Mouse (Mus musculus): Measurements from ENCODE around the gene Tcf7l1.
A peak's percentile ranks its signal among the peaks of the same experiment; 100 is the strongest.

Tcf7l1 gene

DNA sequence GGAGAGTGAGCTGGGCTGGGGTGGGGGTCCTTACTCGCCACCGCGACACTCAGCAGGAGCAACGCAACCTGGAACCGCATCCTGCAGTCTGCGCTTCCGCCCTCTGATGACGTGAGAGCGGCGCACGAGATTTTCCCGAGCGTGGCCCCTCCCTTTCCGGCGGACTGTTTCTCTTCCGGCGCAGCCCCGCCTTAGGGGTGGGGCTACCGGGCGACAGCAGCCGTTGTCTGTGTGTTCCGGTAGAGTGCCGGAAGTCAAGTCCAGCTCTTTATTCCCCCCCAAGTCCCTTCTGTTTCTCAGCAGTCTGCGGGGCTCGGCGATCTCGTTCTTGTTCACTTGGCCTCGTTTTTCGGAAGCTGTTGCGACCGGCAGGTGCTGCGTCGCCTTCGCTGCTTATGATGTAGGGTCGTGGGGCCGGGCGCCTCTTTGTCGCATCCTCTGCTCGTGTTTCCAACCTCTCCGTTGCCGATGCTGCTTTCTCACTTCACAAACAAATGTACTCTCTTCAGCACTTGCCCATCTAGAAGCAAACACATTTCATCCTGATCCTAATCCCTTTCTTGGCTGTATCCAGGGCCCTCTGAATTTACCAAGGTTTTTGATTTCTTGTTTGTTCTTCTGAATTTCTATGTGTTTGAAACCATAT is 172.3 kb downstream of the Tcf7l1 start, which contains the start of gene Tgoln1:
TSS of gene Tgoln1 (minus strand) at position 358 of the 646 bp plus-strand sequence.
- DNase-seq: peak; percentile 90

DNA sequence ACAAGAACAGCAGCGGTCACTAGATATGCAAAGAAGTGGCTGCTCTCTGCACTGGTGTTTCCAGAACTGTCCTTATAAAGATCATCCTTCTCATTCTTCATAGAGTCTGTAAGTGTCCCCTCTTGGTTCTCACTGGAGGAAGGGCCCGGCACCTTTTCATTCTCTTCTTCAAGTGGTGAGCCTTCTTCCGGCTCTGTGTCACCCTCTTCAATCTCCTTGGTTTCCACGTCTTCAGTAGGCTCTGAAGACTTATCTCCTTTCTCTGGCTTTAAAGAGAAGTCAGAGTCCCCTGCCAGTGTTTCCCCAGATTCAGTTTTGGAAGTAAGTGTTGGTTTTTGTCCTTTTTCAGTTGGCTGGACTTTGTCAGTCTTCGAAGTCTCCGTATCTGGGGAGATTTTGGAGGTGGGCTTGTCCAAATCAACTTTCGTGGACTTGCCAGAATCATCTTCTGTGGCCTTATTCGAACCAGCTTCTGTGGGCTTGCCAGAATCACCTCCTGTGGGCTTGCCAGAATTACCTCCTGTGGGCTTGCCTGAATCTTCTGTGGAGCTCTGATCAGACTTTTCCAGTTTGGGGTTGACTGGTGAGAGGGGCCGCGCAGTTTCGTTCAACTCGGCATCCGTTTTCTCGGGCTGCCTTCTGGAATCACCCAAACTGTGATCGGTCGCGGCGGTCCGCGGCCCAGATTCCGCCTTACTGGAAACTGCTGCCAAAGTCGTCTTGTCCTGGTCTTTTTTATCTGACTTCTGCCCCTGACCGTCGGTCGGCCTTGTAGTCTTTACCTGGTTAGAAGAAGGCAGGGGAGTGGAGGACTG is 173.3 kb downstream of the Tcf7l1 start:
- peak; percentile 27 for DNase-seq

DNA sequence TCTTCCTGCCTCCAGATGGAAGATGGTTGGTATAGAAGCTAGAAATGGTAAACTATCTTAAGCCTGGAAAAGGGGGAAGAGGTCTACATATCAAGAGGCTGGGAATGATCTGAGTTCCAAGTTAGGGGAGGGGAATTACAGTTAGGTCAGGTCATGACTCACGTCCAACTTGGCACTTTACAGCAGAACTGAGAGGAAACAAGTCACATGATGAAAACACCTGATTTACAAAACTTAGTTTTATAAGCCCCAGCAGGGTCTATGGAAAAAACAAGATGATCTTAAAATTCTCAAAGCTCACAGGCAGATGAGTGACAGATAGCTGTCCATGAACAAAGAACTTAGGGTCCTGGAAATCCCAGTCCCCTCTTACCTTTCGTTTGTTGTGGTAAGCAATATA is 173.9 kb downstream of the Tcf7l1 start:
- DNase-seq: no peak

DNA sequence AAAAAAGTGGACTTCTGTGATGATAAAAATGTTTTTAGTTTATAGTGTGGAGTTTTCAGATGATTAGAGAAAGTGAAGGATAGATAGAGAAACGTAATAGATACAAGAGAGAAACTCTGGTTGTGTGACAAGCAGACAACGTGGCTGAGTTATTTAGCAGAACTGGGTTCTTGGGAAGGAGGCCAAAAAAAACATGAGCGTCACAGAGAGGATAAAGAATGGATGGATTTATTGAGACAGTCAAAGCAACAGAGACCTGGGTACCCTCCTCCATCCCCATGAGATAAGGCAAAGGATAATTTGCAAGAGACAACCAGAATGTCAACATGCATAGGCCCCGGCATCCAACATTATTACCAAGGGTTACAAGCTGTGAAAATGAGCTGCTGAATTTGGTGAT is 178.8 kb downstream of the Tcf7l1 start:
- DNase-seq: no peak

DNA sequence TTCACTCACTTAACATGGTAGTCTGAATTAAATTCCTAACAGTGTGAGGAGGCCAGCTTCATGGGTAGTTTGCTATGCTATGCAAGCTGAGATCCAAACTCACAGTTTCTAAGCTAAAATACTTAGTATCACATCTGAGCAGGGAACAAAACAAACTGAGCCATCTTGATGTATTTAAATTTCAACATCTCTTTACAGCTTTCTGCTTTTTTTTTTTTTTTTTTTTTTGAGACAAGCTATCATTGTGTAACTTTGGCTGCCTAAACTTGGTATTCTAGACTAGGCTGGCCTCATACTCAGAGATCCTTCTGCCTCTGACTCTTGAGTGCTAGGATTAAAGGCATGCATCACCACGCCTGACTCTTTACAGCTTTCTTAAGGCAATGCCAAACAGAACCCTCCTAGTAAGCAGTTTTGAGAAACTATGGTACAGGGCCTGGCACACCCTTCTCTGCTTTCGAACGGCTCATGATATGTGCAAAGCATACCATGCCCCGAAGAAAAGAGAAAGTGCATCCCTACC is 180.3 kb downstream of the Tcf7l1 start:
- DNase-seq: no peak

DNA sequence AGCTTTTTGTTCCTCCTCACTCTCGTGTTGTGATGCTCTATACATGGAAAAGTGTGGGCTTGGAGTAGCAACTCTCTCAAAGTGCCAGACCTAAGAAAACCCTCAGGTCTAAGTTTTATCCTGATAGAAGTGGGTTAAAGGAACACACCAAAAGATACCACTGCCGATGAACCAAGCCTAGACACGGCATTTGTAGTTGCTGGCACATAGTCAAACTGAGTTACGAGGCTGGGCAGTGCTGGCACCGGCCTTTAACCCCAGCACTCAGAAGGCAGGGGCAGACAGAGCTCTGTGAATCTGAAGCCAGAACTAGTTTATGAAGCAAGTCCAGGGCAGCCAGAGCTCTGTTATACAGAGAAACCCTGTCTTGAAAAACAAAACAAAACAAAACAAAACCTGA is 181.4 kb downstream of the Tcf7l1 start:
- DNase-seq: no peak

DNA sequence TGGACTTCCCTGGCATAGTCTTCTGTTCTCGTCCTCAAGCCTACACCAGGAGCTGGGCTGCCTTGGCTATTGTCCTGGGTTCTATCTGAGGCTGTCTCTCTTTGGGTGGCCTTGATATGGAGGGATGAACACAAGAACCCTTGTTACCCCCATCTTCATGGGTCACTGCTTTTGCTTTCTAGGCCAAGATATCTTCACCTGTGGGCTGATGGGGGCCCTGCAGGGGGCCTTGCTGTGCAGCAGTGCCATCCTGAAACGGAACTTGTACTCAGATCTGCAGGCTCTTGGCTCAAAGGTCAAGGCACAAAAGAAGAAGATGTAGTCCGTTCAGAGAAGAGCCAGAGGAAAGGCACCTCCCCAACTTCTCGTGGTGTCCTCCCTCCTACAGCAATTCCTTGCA is 182.0 kb downstream of the Tcf7l1 start:
- no peak for DNase-seq

DNA sequence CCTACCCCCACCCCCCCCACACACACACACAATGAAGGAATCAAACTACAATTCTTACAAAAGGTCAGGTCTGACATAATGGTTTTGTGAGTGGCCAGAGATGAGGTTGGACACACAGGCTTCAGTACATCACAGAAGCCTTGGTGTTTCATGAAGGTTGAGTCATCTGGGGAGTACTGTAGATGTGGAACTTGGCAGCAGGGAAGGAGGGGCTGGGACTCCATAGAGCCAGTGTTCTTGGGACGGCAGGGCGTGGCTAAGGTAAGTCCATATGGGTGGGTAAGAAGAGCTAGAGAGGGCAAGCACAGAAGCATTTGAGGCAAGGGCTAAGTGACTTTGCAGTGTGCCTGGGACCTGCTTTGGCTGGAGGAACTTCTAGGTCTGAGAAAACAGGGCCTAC is 185.0 kb downstream of the Tcf7l1 start:
- DNase-seq: no peak

DNA sequence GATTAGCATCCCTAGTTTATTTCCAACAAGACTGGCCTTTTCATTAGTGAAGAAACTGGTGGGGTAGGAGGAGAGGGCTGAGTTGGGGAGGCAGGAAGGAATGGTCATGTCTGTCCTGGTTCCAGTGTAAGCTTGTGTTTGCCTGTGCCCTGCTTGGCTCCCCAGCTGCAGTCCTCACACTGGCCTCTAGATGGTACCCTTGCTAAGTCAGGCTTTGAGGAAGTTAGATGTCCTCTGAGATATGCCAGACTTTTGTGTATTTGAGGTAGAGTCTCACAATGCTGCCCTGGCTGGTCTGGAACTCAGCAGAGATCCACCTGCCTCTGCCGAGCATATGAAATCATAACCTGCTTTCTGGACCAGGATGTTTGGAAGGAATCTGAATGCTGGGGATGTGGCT is 187.3 kb downstream of the Tcf7l1 start:
- DNase-seq: peak; percentile 71

DNA sequence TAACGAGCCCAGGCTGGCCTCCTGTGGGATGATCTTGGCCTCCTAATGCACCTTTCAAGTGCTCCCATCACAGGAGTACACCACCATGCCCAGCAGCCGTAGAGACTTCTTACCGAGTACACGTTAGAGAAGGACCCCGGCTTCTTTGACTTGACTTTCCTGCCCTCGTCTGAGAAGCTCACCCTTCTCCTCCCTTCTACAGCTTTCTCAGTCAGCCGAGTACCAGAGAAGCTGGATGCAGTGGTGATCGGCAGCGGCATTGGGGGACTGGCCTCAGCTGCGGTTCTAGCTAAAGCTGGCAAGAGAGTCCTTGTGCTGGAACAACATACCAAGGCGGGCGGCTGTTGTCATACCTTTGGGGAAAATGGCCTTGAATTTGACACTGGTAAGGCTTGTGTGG is 188.3 kb downstream of the Tcf7l1 start:
- no peak for DNase-seq

DNA sequence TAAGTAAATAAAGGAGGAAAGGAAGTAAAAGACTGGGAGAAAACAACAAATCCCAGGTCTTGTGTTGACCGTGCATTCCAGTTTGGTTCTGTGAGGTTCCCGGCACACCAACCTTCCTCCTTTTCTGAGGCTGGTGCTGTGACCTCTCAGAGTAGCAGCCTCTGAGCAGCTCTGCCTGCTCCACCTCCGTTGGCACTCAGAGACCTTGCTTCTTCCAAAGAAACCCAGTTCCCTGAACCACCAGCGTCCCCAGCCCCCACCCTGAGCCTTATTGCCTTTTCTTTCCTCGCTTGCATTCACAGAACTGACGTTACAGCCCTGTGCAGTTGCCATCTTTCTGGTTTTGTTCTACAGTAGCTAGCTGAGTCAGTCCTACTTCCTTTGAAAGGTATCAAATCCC is 188.8 kb downstream of the Tcf7l1 start:
- no peak for DNase-seq

DNA sequence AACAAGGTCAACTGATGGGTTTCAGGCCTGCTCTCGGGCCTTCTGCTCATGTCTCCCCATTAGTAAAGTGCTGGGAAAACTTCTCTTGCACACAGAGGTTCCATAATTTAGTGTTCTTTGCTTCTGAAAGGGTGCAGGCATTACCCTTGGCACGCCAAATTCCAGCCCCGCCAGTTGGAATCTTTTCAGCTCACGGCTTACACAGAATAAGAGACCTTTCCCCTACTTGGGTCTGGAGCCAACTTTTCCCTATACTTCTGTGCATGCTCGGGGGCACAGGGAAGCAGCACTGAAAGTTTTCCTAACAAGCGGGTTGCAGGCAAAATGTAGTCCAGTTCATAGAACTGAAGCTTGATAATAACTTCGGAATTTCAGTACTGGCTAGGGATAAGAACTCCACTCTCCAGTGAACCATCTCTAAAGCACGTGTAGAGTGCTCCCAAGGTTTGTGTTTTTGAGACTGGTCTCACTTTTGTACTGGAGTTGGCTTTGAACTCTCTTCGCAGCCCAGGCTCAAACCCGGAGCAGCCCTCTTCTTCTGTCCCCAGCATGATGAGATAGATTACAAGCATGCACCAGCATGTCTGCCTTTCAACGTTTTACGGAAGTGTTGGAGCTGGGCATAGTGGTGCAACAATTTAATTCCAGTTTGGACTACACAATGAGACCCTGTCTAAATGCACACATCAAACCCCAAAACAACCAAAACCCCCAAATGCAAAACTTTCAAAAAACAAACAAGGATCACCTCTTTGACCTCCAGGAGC is 190.1 kb downstream of the Tcf7l1 start:
- DNase-seq: no peak

DNA sequence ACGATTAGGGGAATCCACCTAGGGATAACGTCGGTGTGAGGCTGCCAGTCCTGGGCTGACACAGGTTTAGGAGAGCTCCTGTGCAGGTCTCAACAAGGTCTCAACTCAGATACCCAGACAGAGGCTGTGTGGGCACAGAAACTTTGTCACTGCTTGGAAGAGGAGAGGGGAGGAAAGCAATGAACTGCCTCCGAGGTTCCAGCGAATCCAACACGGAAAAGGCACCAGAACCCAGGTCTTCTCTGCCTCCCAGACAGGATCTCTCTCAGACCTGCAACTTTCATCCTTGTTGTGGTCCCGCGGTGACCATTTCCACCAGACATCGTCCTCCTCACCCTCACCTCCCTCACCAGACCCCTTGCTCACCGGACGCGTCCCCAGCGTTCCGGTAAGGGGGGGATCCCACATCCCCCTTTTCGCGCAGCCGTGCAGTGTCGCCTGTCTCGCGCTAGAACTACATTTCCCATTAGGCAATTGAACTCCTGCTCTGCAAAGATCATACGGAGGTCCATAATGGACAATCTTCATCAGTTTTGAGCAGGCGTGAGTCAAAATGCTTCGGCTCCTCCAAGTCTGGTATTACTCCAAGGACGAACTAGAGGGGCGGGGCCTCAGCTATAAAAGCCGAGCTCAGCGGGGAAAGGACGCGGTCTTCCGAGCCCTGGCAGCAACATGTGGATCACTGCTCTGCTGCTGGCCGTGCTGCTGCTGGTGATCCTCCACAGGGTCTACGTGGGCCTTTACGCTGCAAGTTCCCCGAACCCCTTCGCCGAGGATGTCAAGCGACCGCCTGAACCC is 190.9 kb downstream of the Tcf7l1 start, which contains the start of the genes Elmod3 and Retsat:
TSS of gene Elmod3 (minus strand) at position 458 of the 798 bp plus-strand sequence.
TSS of gene Retsat (plus strand) at position 520 of the 798 bp plus-strand sequence.
- DNase-seq: peak; percentile 85

DNA sequence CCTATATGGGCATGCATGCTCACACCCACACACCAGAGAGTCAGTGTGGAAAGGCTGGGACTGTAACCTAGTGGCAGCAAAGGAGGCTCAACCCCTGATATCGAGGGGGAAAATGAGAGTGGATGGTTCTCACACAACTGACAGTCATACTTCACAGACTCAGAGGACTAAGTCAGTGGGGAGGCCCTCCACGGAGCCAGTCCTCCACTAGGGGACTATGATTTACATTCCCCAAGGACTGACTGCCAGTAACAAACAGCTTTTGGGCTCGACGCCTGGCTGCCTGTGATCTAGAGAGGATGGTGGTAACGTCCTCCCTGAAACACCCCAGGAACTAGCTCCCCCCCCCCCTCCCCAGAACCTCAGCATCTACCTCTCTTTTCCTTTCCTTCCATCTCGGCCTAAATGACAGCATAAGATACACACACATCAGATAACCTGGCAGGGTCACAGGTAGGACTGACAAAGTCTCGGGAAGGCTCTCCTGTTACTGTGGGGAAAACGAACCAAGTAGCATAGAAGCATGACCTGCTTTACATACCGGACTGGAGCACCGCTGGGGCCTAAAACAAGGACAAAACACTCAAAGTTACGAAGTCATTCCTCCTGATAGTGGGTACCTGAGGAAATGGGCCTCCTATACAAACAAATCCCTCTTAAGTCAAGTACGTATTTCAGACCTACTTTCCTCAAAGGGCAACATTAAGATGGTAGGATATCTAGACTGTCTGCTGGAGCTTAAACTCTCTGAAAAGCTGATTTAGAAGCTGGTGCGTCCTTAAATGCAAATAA is 191.8 kb downstream of the Tcf7l1 start:
- DNase-seq: peak; percentile 27

DNA sequence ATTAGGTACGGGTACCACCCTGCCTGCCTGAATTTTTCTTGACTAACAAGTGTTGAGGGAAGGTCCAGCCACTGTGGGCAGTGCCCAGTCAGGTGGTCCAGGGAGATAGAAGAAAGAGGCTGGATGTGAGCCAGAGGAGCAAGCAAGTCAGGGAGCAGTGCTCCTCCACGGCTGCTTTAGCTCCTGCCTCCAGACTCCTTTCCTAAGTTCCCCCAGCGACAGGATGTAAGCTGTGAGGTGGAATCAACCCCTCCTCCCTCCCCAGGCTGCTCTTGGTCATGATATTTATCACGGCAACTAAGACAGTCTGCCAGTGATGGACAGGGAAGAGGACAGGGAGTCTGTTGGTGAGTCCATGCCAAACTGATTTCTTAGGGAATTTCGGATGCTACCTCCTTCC is 195.1 kb downstream of the Tcf7l1 start:
- DNase-seq: no peak

DNA sequence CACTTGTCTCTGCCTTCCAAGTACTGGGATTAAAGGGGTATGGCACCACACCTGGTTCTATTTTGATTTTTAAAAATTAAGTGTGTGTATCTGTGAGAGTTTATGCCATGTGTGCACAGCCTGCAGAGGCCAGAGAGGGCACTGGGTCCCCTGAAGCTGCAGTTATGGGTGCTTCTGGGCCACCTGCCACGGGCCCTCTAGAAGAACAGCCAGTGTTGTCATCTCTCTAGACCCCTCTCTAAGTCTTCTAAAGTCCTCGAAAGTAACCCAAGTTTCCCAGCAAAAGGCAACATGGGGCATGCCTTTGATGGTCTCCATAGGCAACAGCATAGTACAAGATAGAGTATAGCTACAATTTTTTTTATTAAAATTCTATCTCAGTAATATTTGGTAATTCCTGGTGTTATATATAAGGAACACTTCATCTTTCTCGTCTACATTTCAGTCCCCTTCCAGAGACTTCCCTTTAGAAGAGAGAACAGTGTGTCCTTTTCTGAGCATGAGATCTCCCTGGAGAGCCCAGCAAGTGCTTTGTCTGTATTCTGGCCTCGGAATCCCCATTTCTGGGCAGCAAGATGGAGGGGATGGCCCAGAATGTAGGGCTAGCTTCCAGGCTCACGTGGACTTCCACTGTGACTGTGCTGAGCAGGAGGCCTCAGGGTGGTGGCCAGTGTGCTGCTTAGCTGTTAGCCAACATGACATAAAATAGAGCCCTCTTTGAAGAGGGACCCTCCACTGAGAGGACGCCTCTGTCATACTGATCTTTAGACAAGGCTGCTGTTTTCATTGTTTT is 195.8 kb downstream of the Tcf7l1 start:
- DNase-seq: no peak

DNA sequence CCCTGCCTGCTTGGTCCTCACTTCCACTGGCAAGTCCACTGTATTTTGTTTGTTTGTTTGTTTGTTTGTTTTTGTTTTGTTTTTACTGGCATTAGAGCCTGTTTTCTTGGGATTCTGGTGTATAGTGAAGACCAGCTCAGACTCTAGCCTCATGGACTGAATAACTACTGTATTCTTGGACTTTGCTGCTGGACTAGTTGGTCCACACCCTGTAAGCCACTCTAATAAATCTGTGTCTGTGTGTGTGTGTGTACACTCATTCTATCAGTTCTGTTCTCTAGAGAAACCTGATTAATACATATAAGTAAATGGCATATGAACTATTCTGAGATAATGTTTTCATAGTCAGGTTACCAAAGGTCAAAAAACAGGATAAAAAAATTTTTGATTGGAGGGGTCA is 198.9 kb downstream of the Tcf7l1 start:
- DNase-seq: no peak

DNA sequence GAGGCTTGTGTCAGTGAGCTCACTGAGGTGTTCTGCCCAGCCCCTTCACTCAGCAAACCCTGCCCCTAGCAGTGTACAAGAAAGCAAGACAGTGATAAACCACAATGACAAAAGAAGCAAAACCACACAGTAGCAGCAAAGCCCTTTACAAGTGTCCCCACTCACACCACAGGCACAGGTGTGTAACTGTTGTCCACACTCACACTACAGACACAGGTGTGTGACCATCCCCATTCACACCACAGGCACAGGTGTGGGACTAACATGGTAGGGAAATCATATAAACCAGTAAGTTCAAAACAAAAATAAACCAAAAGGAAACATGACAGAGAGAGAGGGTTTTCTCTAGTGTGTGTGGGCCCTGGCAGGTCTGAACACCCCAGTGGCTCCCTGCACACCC is 200.7 kb downstream of the Tcf7l1 start:
- no peak for DNase-seq

DNA sequence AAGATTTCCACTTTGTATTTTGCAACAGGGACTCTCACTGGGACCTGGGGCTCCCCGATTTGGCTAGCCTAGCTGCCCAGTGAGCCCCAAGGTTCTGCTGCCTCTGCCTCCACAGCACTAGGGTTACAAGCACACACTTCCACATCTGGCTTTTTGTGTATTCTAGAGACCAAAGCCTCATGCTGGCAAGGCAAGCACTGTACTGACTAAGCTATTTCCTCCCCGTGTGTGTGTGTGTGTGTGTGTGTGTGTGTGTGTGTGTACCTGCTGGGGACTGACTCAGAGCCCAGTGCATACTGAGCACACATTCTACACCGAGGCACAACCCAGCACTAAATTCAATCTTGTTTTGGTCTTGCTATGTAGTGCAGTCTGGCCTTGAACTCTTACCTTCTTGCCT is 202.4 kb downstream of the Tcf7l1 start:
- no peak for DNase-seq

DNA sequence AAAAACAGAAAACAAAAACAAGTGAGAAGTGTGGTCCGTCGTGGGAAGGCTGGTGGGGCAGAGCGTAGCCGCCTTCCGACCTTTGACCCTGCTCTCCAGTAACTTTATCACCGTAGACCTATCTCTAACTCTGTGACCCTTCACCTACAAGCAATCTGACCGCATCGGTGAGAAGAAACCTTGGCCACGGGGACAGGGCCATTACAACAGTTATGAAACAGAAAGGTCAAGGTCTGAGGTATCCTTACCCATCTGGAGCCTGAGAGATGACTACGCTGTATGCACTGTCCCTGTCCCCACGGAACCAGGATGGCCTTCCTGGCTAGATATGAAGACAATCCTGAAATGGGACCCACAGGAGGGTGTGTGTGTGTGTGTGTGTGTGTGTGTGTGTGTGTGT is 204.9 kb downstream of the Tcf7l1 start:
- no peak for DNase-seq
